ENCODE assay signal across 26 mouse cellular contexts in genomic region chr4:79243184-79243583, GRCm38 (mm10).
"Had no signal": no experiment of that assay in that cellular context is flagged by ENCODE, and none has a peak within 500 bp of the region (broad histone marks: within the 10 kb centered on the region; RNA-seq: fewer than 3 reads in every experiment).

No protein-coding gene starts in this region.

- H3K4me3 ChIP-seq: gastrocnemius, adult 2 months; heart, embryonic 10.5 days; heart, embryonic 12.5 days; hindbrain, embryonic 10.5 days; hindbrain, embryonic 12.5 days; kidney, embryonic 15.5 days; limb, embryonic 13.5 days; limb, embryonic 15.5 days; liver, embryonic 12.5 days had no signal

- H3K4me2 ChIP-seq: heart, embryonic 12.5 days; hindbrain, embryonic 12.5 days; hindbrain, embryonic 14.5 days; kidney, embryonic 15.5 days; limb, embryonic 13.5 days; limb, embryonic 15.5 days; liver, embryonic 12.5 days had no signal

- ATAC-seq: hindbrain, embryonic 16.5 days; inflammation-experienced regulatory T-cells, adult 6 months; liver, embryonic 12.5 days had no signal

- DNase-seq: gastrocnemius, adult 2 months; gastrocnemius, postnatal 10 days; gastrocnemius, postnatal 25 days; heart, adult 18-20 months; heart, postnatal 10 days; heart, postnatal 4 days; kidney, adult 11 months; kidney, adult 2 months; kidney, adult 9 months; kidney, postnatal 14 days; kidney, postnatal 36 days; layer of hippocampus, adult 9-11 months; layer of hippocampus, postnatal 36 days; left cerebral cortex, postnatal 4 days had no signal

- H3K36me3 ChIP-seq: heart, embryonic 10.5 days; heart, embryonic 12.5 days; hindbrain, embryonic 10.5 days; hindbrain, embryonic 12.5 days; kidney, embryonic 15.5 days; limb, embryonic 13.5 days; limb, embryonic 15.5 days; liver, embryonic 12.5 days had no signal

- H3K27me3 ChIP-seq: heart, embryonic 12.5 days; hindbrain, embryonic 12.5 days; kidney, embryonic 15.5 days; limb, embryonic 13.5 days; limb, embryonic 15.5 days; liver, embryonic 12.5 days had no signal

- H3K9me3 ChIP-seq: heart, embryonic 10.5 days; heart, embryonic 12.5 days; hindbrain, embryonic 10.5 days; hindbrain, embryonic 12.5 days; kidney, embryonic 15.5 days; limb, embryonic 13.5 days; limb, embryonic 15.5 days; liver, embryonic 12.5 days had no signal

- H3K4me1 ChIP-seq: heart, embryonic 10.5 days; heart, embryonic 12.5 days; hindbrain, embryonic 10.5 days; hindbrain, embryonic 12.5 days; kidney, embryonic 15.5 days; limb, embryonic 13.5 days; limb, embryonic 15.5 days; liver, embryonic 12.5 days had no signal

- H3K27ac ChIP-seq: gastrocnemius, adult 2 months; heart, embryonic 10.5 days; hindbrain, embryonic 10.5 days; hindbrain, embryonic 12.5 days; hindbrain, embryonic 14.5 days; kidney, embryonic 15.5 days; kidney, postnatal 0 days; limb, embryonic 13.5 days; limb, embryonic 15.5 days; liver, embryonic 12.5 days had no signal

- H3K9ac ChIP-seq: heart, embryonic 12.5 days; hindbrain, embryonic 12.5 days; hindbrain, embryonic 14.5 days; kidney, embryonic 15.5 days; limb, embryonic 13.5 days; limb, embryonic 15.5 days; liver, embryonic 12.5 days had no signal
